In genomic region chr15:10469641-10470150, GRCm38 (mm10) we compare ENCODE assay signal across 1 mouse cellular context.
TF ChIP-seq lines count a peak whose summit lies in the region.

No protein-coding gene starts in this region.

TF ChIP-seq in CH12.LX, 34 proteins besides CTCF, POLR2A, EP300 and RAD21 (continued from another document):
- TF ChIP-seq E2F4 (IDR thresholded peaks at IDR 0.05; ENCODE audit: insufficient replicate concordance, low read depth, low read length) (no peak), ELF1 (IDR thresholded peaks at IDR 0.05; ENCODE audit: low read depth, low read length) (no peak), GABPA (IDR thresholded peaks at IDR 0.05; ENCODE audit: insufficient replicate concordance, low read depth, low read length) (no peak), USF1 (IDR thresholded peaks at IDR 0.05; ENCODE audit: low read depth, low read length) (no peak), NRF1 (IDR thresholded peaks at IDR 0.05; ENCODE audit: low read depth, low read length) (no peak), ZKSCAN1 (IDR thresholded peaks at IDR 0.05; ENCODE audit: borderline replicate concordance, low read depth, low read length) (no peak), BHLHE40 (IDR thresholded peaks at IDR 0.05; ENCODE audit: low read depth, low read length) (peak; percentile 7; the same call in 1 of the 2 replicates)
